Mouse (Mus musculus): ENCODE data around the gene Kremen2.
"Not testable (repeated sequence)": the region's sequence is repeated elsewhere in the genome, so short reads cannot be mapped to it uniquely, and the experiment has no call there.

Gene Kremen2

DNA sequence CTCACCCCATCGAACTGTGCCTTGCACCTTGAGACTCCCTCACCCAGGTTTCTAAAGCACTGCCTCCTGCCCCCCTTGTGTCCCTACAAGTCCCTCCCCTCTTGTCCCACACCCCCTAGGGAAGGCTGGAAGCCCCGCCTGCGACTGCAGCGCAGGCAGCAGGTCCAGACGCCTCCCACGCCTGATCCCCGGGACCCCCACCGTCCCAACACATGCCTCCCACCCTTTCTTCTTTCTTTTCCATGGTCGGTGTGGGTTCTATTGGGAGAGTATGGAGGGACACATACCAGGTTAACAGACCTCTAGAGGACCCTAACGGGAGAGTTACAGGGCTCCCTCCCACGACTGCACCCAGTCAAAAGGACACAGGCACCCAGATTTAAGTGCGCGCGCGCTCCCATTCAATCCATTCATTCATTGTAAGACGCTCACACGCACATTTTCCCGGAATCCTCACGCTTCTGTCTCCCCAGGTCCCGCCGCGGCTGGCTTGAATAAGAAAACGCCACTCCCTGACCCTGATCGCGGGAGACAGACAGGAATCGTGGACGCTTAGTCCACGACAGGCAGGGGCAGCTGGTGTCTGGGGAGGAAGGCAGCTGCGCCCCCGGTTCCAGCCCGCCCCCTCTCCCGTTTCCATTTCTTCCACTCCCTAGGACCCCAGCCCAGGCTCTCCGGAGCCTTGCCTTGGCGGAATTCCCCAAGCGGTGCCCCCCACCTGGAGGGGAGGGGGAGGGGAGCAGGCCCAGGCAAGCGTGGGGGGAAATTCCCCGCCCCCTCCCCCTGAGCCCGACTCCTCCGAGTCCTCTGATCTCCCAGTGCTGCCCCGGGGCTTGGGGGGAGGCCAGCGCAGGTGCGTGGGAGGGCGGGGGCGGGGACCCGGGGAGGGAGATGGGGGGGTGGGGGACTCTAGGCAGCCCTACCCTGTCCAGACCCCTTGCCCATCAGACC, at the start of gene Kremen2:
Kremen2 (minus strand) TSS at position 533 of the 951 bp plus-strand sequence.
- no peak for DNase-seq (ENCODE audit: low spot score)

DNA sequence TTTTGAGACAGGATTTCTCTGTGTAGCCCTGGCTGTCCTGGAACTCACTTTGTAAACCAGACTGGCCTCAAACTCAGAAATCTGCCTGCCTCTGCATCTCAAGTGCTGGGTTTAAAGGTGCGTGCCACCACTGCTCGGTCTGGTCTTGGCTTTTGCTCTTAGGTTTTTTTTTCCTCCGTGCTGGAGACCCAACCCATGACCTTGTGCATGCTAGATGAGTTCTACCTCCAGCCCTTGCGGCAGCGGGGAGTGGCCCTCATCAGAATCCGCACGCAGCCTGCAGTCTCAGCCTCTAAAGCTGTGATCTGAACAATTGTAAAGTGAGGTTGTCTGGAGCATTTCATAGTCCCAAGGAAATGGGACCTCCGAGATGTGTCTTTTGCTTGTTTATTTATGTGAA, 49.7 kb upstream of the Kremen2 start:
- no peak for DNase-seq (ENCODE audit: low spot score)

DNA sequence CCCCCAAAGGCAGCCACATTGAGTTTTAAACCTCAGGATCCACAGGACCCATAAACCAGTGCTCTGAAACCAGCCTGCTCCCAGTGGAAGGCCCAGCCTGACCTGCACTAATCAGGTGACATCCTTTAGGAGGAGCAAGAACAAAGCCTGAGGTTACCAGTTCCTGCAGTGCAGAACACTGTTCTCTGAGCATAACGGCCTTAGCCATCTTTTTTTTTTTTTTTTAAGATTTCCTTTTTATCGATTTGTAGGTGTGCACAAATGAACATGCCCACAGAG, 45.4 kb upstream of the Kremen2 start:
- DNase-seq (ENCODE audit: low spot score): no peak

DNA sequence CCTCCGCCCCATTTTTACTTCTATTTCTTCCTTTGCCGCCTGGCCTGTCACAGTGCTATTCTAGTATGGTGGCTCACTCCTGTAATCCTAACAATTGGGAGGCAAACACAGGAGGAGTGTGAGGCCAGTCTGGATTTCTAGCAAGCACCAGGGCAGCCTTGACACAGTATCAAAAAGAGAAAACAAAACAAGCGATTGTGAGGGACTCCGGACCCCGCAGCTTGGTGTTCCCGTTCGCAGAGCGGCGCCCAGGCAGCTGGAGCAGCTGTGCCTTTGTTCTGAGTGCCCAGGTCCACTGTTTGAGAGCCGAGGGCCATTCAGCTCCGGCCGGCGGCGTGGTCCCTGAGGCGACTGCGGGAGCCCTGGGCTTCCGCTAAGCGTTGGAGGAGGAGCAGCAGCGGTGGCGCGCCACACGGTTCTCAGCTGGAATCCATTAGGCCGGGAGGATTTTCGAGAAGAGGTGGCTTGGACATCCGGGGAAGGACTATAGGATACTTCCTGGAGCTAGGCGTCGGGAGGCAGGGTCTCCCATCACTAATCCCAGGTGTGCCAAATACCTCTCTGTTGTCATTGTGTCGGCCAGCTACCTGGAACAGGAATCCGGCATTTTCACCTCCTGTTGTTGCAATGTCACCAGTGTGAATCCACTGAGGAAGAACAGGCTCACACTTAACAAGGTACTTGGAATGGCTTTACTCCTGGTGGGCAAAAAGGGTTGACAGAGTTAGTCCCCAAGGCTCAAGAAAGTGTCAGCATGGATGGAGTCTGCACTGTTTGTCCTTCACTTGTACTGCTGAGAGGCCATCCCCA, 44.8 kb upstream of the Kremen2 start, which contains the start of gene Srrm2:
Srrm2 (plus strand) TSS at position 264 of the 810 bp plus-strand sequence.
- DNase-seq (ENCODE audit: low spot score): peak; percentile 69

DNA sequence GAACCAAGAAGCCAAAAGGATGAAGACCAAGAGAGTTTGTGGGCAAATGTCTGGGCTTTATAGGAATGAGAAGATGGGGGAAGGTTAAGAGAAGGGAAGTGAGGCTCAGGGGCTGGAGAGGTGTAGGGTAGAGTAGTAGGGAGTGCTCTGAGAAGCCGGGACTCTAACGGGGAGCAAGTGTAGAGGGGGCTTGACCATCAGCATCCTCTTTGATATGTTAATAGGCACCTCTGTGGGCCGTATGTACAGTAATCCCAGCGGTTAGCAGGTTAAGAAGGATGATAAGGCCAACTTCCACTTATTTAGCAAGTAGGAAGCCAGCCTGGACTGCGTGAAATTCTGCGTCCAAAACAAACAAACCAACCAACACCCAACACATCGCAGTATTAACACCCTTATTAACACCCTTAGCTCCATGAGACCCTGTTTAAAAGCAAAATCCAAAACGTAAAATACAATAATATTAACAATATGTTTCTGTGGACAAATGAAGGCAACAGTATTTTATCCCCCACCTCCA, 44.2 kb upstream of the Kremen2 start:
- DNase-seq (ENCODE audit: low spot score): no peak

DNA sequence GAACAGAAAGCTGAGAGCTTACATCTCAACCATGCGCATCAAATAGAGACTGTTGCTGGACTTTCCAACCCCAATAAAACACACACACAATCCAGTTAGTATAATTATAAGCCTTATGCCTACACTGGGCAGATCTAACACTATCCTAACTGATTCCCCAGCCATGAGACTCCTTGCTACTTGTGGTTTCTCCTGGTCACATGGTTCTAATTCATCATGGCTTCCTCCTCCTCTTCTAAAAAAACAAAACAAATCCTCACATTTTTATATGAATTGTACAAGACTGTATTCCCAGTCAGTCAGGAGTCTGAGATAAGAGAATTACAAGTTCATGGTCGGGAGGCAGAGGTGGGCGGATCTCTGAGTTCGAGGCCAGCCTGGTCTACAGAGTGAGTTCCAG, 43.3 kb upstream of the Kremen2 start:
- no peak for DNase-seq (ENCODE audit: low spot score)

DNA sequence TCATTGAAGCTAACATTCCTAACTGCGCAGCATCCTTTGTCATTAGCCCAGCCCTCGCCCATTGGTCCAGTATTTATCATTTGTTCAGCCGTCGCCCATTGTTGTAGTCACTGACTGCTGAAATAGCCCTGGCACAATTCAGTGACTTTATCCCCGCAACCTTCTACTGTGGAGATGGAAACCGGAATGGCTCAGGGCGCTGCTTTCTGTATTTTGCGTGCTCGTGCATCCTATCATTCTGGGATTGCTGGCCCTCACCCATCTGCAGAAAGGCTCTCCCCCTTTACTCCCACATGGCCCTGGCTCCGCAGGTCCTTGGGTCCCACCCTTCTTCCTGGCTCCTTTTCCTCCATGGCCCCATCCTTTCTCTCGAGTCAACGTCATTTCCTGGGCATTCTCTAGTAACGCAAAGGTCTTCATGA, 40.9 kb upstream of the Kremen2 start:
- no peak for DNase-seq (ENCODE audit: low spot score)

DNA sequence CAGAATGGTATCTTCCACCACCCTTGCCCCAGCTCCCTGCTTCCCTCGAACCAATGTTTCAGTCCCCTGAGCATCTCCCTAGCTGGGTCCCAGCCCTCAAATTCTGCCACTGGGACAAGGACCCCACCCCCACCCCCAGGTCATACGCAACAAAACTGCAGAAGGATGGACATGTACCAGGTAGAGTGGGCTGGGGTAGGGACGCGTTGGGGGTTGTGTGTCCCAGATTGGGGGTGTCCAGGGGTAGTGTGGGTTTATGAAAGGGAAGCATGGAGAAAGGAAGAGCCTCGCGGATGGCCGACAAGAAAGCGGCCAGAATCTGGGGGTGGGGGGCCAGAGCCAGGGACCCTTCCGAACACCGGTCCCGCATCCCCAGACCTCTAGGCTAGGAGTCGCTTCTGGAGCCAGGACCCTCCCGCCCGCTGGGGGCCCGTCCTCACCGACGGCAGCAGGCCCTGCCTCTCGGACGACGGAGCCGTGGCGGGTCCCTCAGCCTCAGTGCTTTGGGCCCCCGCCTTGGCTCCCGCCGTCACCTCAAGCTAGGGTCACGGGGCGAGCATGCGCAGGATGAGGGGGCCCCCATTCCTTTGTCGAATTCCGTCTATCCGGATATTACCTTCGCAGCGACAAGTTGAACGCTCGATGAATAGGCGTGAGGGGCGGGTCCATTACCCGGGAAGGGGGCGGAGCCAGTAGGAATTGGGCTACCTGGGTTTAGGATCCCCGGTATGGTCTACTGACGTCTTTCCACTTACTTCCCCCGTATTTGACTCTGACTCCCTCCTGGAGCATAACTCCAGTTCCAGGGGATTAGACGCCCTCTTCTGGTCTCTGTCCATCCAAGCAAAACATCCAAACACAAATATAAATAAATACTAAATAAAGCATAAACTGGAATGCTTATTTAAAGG, 40.2 kb upstream of the Kremen2 start, which contains the start of gene Flywch2:
Flywch2 (minus strand) TSS at position 521 of the 911 bp plus-strand sequence.
- peak; percentile 91 for DNase-seq (ENCODE audit: low spot score)

DNA sequence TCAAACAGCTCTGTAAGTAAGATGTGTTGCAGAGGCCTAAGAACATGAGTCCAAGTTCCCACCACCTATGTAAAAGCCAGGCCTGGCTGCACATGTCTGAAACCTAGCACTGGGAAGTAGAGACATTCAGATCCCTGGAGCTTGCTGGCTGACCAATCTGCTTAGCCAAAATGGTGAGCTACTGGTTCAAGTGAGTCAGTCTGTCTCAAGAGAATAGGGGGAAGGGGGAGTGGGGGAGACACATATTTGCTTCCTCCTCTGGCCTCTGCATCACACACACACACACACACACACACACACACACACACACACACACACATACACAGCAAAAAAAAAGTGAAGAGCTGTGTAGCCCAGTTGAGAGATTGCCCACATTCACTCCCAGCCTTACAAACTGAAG, 37.7 kb upstream of the Kremen2 start:
- no peak for DNase-seq (ENCODE audit: low spot score)

DNA sequence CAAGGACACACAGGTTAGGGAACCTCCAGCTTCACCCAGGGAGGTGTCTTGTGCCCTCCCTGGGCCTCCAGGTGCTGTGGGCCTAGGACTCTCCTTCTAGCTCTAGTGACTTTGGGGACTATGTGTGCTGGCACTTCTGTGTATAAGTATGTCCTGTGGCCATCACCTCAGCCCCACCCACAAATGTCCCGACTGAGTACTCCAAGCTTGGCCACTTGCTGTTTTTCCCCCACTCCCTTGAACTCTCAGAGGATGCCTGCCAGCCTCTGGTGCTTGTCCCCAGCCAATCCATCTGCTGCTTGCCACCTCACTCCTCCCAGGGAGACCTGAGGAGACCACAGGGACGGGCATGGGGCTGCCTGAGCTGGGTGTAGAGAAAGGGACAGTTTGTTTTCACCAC, 32.8 kb upstream of the Kremen2 start:
- DNase-seq (ENCODE audit: low spot score): no peak

DNA sequence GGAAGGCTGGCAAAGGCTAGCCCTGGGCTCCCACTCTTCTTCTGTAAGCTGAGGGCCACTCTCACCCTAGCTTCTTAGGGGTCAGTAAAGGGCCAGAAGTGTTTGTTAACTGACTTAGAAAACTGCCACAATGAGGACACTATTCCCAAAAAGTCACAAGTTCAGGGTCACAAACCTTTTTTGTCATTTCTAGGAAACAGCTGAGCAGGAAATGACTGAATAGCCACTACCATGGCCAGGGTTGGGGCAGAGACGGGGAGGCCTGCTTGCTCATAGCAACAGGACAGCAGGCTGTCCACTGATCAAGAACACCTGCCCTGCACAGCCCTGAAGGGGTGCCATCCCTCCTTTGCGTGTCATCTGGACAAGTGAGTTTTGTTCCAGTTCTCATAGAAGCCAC, 31.5 kb upstream of the Kremen2 start:
- no peak for DNase-seq (ENCODE audit: low spot score)

DNA sequence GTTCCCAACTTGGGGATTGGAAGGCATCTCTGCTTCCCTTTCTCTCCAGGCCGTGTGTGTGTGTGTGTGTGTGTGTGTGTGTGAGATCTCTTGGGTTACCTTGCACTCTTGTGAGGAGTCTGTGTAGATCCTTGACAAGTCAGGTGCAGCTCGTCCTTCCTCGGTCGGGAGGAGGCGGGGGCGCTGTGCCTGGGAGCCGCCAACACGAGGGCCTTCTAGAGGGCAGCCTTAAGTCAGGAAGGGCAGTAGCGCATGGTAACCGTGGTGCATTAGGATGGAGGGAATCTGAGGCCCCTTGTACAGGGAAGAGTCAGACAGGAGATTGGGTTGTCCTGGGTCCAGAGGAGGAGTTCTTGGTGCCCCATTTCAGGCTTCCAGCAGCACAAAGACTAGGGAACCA, 30.6 kb upstream of the Kremen2 start:
- no peak for DNase-seq (ENCODE audit: low spot score)

DNA sequence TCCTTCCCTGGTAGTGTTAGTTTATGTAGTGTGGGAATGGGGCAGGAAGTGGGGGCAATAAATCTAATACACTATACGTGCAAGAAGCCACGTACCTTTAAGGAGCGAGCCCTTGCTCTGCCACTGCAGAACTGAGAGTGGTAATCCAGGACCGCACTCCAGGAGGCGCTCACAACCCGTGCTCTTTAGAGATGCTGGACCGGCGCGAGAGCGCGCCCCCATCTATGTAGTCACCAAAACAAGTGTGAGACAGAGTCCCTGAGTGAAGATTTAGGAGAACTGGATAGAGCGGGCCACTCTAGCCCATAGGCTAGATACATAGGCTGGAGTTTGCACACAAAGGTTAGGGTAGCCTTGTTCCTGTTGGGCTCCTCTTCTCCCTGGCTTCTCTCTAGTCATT, 28.5 kb upstream of the Kremen2 start:
- peak; percentile 85 for DNase-seq (ENCODE audit: low spot score)

DNA sequence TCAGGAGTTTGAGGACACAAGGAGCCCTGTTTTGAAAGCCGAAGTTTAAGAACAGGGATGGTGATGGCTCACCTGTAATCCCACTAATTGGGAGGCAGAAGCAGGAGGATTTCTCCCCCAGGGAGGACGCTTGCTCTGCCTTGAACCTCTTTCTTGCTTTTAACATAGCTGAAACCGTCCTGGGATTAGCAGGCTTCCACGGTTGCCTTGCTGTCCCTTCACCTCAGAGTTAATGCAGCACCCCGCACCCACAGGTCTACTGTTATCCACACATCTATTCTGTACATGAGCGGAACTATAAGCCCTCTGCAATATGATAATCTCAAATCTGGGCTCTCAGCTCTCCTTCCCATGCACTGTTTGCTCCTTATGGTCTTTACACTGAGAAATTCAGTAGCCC, 28.0 kb upstream of the Kremen2 start:
- no peak for DNase-seq (ENCODE audit: low spot score)

DNA sequence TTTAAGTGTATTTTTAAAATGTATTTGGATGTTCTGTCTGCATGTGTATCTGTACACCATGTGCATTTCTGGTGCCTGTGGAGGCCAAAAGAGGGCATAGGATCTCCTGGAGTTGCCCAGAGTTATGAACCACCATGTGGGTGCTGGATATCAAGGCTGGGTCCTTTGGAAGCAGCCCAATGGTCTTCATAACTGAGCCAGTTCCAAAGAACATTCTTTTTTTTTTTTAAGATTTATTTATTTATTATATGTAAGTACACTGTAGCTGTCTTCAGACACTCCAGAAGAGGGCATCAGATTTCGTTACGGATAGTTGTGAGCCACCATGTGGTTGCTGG, 26.6 kb upstream of the Kremen2 start:
- not testable (repeated sequence) for DNase-seq (ENCODE audit: low spot score)

DNA sequence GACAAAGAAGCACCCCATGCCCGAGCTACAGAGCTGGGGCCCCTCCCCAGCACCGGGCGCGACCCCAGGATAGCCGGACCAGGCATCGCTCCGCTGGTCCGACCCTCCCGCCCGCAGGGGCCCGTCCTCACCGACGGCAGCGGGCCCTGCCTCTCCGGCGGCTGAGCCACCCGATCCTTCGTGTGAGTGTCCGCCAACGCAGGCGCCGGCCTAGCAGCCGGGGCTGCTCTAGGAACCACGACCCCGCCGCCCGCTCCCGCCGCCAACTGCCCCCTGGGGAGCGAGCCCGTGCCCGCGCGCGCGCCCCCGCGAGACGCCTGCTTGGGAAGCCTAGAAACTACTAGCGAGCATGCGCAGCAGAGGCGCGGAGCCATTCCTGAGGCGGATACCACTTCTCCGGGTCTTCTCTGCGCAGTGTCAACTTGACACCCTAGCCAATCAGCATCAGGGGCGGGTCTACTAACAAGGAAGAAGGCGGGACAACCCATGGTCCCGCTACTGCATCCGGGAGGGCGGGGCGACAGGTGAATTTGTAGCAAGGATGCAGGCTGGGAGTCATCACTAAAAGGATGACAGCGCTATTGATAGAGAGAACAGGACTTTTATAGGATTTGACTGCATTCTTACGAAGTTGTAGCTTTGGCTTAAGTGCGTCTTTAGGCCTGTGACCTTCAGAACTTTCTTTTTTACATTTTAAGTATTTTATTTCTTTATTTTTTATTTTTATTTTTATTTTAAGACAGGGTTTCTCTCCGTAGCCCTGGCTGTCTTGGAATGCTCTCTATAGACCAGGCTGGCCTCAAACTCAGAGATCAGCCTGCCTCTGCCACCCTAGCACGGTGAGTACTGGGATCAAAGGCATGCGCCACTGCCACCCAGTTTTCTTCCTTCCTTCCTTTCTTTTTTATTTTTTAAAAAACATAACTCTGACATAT, 25.9 kb upstream of the Kremen2 start, which contains the start of gene Flywch1:
Flywch1 (minus strand) TSS at position 319 of the 935 bp plus-strand sequence.
- DNase-seq (ENCODE audit: low spot score): peak; percentile 99

DNA sequence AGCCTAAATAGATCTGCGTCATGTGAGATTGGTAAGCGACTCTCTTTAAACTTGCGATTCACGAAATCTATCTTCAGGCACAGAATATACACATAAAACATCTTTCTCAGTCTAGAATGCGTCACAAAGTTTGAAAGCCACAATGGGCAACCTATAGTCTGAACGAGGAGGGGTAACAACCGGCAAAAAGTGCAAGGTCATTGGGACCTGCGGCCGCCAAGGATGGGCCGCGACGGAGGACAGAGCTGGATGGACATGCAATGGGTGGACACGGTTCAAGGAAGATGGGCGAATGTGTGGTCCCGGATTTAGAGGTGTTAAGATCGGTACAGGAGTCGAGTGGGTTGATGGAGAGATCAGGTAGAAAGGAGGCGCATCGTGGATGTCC, 25.3 kb upstream of the Kremen2 start:
- DNase-seq (ENCODE audit: low spot score): no peak

DNA sequence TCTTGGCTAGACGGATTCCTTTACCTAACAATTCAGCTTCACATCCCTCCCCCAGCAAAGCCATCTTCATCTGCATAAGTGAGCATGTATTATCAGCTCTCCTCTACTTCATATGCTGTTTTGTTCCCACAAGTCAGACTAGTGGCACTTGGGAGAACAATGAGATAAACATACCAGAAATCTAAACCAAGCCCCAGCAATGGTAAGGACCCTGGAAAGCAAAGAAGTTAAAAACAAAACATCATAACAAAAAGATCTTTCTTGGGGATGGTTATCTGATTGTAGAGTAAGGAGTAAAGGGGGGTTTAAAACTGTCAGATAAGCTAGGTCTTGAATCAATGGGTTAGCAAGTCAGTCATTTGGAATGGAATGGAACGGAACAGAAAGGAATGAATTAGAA, 24.9 kb upstream of the Kremen2 start:
- DNase-seq (ENCODE audit: low spot score): no peak

DNA sequence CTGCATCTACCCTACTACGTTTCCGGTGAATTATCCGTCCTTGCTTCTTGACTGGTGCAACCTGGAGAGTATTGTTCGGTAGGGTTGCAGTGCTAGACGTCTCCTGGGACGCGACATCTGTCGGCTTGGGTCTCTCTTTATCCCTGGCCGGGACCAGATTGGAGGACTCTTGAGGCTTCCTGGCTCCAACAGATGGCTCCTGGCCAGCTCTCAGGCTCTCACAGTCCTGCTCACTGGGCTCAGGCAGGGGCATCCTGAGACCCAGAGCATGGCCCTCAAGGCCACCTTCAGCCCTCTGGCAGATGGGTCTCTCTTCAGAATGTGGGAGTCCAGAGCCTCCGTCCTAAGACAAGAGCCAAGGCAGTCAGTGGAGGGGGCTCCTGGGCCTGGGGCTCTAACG, 17.3 kb upstream of the Kremen2 start:
- DNase-seq (ENCODE audit: low spot score): no peak

DNA sequence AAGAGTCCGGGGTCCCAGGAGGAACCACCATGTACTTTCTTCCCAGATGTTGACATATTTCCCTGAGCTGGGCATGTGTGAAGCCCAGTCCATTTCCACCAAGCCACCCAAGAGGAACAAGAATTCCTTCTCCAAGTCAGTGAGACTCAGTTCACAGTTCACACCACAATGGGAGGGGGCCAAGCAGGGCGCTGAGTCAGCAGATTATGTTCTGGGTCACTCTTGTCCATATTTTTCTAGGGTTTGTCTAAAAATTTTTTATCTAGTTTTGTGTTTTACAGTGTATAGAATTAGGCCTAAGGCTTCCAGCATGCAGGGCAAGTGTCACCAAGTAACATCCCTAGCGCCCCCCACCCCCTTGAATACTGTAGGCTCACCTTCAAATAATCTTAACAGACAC, 15.5 kb upstream of the Kremen2 start:
- no peak for DNase-seq (ENCODE audit: low spot score)

DNA sequence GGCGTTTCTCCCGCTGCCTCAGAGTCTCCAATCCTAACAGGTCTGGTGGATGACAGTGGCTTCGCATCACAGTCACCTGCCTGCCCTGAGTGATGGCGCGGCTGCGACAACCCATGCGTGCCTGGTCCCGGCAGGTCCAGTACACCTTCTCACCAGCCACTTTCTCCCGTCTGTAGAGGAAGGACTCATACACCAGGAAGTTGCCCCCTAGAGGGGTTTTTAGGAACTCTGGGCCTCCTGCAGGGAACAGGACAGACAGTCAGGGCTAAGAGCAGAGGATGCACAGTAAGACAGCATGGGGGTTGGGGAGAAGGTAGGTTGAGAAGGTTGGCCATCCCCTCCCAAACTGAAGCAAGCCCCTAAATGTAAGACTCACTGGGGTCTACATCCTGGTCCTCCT, 14.6 kb upstream of the Kremen2 start:
- DNase-seq (ENCODE audit: low spot score): no peak
